Mouse (Mus musculus) spleen, postnatal 36 days (tissue): Measurements from ENCODE around the gene Rbp1.

Experiments used
- DNase-seq, 2 experiments: peaks; one replicate each; pipeline ENCODE4 v3.0.0; 2022; ENCODE audit warnings: low spot score in 2 of 2, mixed read lengths in 1 of 2

Rbp1 gene

DNA sequence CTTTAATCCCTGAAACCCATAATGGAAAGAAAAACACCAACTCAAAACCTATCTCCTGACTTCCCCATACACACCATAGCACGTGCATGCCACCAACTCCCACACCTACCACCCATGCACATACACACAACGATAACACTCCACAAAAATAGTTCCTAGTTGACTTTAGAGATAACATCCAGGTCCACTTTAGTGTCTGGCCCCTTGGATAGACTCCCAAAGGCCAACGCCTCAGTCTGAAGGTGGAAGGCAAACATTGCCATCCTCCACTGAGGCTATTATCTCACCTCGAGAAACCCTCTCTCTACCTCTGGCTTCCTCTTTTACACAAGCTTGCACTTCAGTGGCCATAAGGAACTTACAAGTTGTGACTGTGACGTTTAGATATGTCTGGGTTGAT, 69.5 kb downstream of the Rbp1 start:
- no peak for DNase-seq

- DNase-seq: no peak
Measured at GRCm38 (mm10) chr9:98492821-98493220, 70.1 kb downstream of the Rbp1 start.
